Mouse (Mus musculus): Measurements from ENCODE around the gene Cops8. TPM values are rescaled to one million over a fixed set of nuclear protein-coding genes. Genes with fewer than 3 reads are reported as not detected.

The Cops8 gene
- total and polyA plus RNA-seq, 3 experiments, result 58.6 to 113 (median 98.2) TPM

DNA sequence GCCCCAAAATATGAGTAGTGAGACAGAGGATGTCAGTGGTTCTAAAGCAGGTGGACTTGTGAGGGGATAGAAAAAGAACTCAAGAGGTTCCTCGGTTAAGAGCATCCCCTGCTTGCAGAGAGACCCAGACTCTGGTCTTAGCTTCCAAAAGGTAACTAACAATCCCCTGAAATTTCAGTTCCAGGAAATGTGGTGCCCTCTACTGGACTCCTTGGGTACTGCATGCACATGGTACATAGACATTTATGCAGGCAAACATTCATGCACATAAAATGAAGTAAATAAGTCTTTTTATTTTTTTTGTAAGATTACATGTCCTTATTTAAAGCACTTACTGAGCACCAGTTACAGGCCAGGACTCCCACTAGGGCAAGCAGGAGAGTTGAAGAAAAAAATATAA lies 45.6 kb upstream of the Cops8 start:
- Histone ChIP-seq H3K9ac (ENCODE audit: insufficient read depth, low read depth) (no peak overlapping the region), H3K4me1 (ENCODE audit: control insufficient read depth in 1 of 2, insufficient read depth in 2 of 2) (peaks cover 3 to 4% of the 10 kb centered on the region in 2 experiments; a peak in 2 of 4 replicates), H3K79me2 (replicated peaks; ENCODE audit: control insufficient read depth, extremely low read depth, insufficient read depth, poor library complexity, severe bottlenecking) (no peaks in the 10 kb centered on the region), H3K27me3 (replicated peaks) (no peaks in the 10 kb centered on the region), H3K4me3 (replicated peaks in 1 of 3; ENCODE audit: low read depth in 2 of 3, low read length in 2 of 3, poor library complexity in 1 of 3) (no peak overlapping the region), H3K27ac (ENCODE audit: insufficient read depth, low read depth) (no peak overlapping the region), H3K36me3 (replicated peaks in 1 of 2; ENCODE audit: control insufficient read depth in 1 of 2, insufficient read depth in 1 of 2, low read length in 1 of 2) (no peaks in the 10 kb centered on the region), H3K9me3 (replicated peaks; ENCODE audit: low read length) (no peaks in the 10 kb centered on the region), H3K4me2 (ENCODE audit: insufficient read depth, low read depth, poor library complexity, severe bottlenecking) (no peak overlapping the region)
- TF ChIP-seq MAZ (IDR thresholded peaks at IDR 0.05; ENCODE audit: low read depth, low read length) (no peak), CTCF (conservative IDR thresholded peaks at IDR 0.05 in 1 of 2, IDR thresholded peaks at IDR 0.05 in 1 of 2; ENCODE audit: low read depth in 2 of 2, low read length in 2 of 2) (peak; percentile 59 to 82), MAX (IDR thresholded peaks at IDR 0.05; ENCODE audit: low read length) (no peak), SMC3 (IDR thresholded peaks at IDR 0.05; ENCODE audit: low read depth, low read length) (peak; percentile 40), RAD21 (IDR thresholded peaks at IDR 0.05; ENCODE audit: low read depth, low read length) (peak; percentile 46)
- in situ Hi-C loops (cut with MboI; ENCODE audit: low pct_ligation_motif_present, low pct_unique_long_range_greater_than_20kb, low sequenced_read_pairs) (no loop called here), dilution Hi-C loops (cut with MboI; ENCODE audit: extremely low pct_ligation_motif_present, extremely low pct_unique_long_range_greater_than_20kb, low sequenced_read_pairs) (no loop called here)
- DNase-seq (ENCODE audit: extremely low read depth), result peak; percentile 31

DNA sequence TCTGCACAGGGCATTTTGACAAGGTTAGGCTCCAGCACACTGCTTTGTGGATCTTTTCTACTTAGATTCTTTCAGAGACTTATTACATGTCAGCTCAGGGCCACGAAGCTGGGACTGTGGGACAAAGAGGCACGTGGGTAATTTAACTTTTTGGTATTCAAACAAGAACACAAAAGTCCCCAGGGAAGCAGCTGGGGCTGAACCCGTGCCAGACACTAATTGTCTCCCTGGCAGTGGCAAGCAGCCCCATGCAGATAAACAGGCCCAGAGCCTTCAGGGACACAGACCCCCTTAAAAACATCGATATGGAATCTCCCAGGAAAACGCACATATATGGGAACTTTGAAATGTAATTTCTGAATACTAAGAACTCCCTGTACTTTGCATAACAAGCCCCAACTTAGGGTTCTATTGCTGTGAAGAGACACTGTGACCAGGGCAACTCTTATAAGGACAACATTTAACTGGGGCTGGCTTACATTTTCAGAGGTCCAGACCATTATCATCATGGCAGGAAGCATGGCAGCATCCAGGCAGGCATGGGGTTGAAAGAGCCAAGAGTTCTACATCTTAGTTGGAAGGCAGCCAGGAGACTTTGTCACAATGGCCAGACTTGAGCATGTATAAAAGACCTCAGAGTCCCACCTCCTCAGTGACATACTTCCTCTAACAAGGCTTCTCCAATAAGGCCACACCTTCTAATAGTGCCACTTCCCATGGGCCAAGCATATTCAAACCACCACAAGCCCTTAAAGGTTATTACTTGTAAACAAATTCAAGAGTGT lies 41.6 kb upstream of the Cops8 start:
- Histone ChIP-seq H3K4me1 (ENCODE audit: control insufficient read depth in 1 of 2, insufficient read depth in 2 of 2) (peaks cover 0 to 4% of the 10 kb centered on the region in 2 experiments; a peak in 1 of 4 replicates), H3K4me2 (ENCODE audit: insufficient read depth, low read depth, poor library complexity, severe bottlenecking) (no peak overlapping the region), H3K79me2 (replicated peaks; ENCODE audit: control insufficient read depth, extremely low read depth, insufficient read depth, poor library complexity, severe bottlenecking) (no peaks in the 10 kb centered on the region), H3K36me3 (replicated peaks in 1 of 2; ENCODE audit: control insufficient read depth in 1 of 2, insufficient read depth in 1 of 2, low read length in 1 of 2) (no peaks in the 10 kb centered on the region), H3K27me3 (replicated peaks) (no peaks in the 10 kb centered on the region), H3K4me3 (replicated peaks in 1 of 3; ENCODE audit: low read depth in 2 of 3, low read length in 2 of 3, poor library complexity in 1 of 3) (no peak overlapping the region), H3K27ac (ENCODE audit: insufficient read depth, low read depth) (no peak overlapping the region), H3K9ac (ENCODE audit: insufficient read depth, low read depth) (no peak overlapping the region), H3K9me3 (replicated peaks; ENCODE audit: low read length) (no peaks in the 10 kb centered on the region)
- no peak for DNase-seq (ENCODE audit: extremely low read depth)
- no peak for TF ChIP-seq ZNF384 (IDR thresholded peaks at IDR 0.05; ENCODE audit: low read depth, low read length)
- no peak for TF ChIP-seq IRF4 (IDR thresholded peaks at IDR 0.05; ENCODE audit: low read depth, low read length)
- TF ChIP-seq TCF12 (IDR thresholded peaks at IDR 0.05; ENCODE audit: low read depth, low read length), result no peak
- no peak for TF ChIP-seq MXI1 (IDR thresholded peaks at IDR 0.05; ENCODE audit: low read depth, low read length)
- TF ChIP-seq CHD2 (IDR thresholded peaks at IDR 0.05; ENCODE audit: low read length), result no peak
- no peak for TF ChIP-seq JUN (IDR thresholded peaks at IDR 0.05; ENCODE audit: insufficient read depth, low read depth, low read length)
- TF ChIP-seq SIN3A (IDR thresholded peaks at IDR 0.05; ENCODE audit: low read length), result no peak
- no peak for TF ChIP-seq JUND (conservative IDR thresholded peaks at IDR 0.05; ENCODE audit: low read depth, low read length)
- no peak for TF ChIP-seq E2F4 (IDR thresholded peaks at IDR 0.05; ENCODE audit: insufficient replicate concordance, low read depth, low read length)
- no peak for TF ChIP-seq USF1 (IDR thresholded peaks at IDR 0.05; ENCODE audit: low read depth, low read length)
- no peak for TF ChIP-seq PAX5 (IDR thresholded peaks at IDR 0.05; ENCODE audit: low read length)
- TF ChIP-seq ELF1 (IDR thresholded peaks at IDR 0.05; ENCODE audit: low read depth, low read length), result no peak
- no peak for TF ChIP-seq ETS1 (conservative IDR thresholded peaks at IDR 0.05; ENCODE audit: low read depth, low read length)
- TF ChIP-seq NRF1 (IDR thresholded peaks at IDR 0.05; ENCODE audit: low read depth, low read length), result no peak
- TF ChIP-seq GABPA (IDR thresholded peaks at IDR 0.05; ENCODE audit: insufficient replicate concordance, low read depth, low read length), result no peak
- in situ Hi-C loops (cut with MboI; ENCODE audit: low pct_ligation_motif_present, low pct_unique_long_range_greater_than_20kb, low sequenced_read_pairs) (no loop called here), dilution Hi-C loops (cut with MboI; ENCODE audit: extremely low pct_ligation_motif_present, extremely low pct_unique_long_range_greater_than_20kb, low sequenced_read_pairs) (no loop called here)

All from CH12.LX (cell line).